Mouse (Mus musculus): ENCODE measurements at regions not wholly inside any gene's neighbourhood (a gene's known extent, or its start where the extent isn't known, plus 50 kb on each side); places are given as distances from the start of the nearest gene placed in this dataset.
A peak's percentile ranks its signal among the peaks of the same experiment; 100 is the strongest.

DNA sequence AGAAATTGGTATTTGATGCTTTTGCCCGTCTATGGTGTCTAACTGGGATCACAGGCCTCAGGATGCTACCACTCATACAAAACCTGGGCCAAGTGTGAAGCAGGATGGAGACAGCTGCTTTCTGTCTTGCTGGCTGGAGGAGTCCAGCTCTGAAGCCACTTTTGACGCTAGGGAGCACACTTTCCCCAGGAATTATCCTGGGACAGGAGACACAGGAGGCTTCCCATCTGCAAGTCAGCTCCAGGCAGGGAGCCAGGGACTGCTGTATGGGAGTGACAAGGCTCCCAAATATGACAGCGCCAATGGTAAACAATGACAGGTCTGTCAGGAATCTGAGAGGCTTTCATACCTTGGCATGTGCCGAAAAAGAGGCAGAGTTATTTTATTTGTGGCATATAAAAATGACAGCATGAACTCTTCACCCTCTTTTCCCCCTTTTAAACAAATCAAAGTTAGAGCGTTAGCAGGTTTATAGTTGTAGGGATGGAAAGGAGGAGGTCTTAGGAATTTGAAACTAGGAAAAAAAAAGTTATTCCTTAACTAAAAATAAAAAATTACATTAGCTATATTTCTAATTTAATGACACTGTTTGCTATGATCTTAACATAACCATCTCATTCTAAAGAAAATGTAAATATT lies 938.9 kb upstream of the Slc10a2 start:
- Histone ChIP-seq H3K4me2 (ENCODE audit: low read depth, low read length, poor library complexity, severe bottlenecking) (no peak overlapping the region), H3K9ac (replicated peaks; ENCODE audit: low read length, poor library complexity, severe bottlenecking) (no peak overlapping the region), H3K27ac (ENCODE audit: low read depth, low read length) (no peak overlapping the region), H3K4me1 (ENCODE audit: insufficient read depth, low read length) (no peaks in the 10 kb centered on the region), H3K27me3 (ENCODE audit: insufficient read depth, low read length) (no peaks in the 10 kb centered on the region), H3K4me3 (ENCODE audit: low read depth, low read length) (no peak overlapping the region), H3K9me3 (ENCODE audit: low read length) (no peaks in the 10 kb centered on the region), H3K36me3 (ENCODE audit: insufficient read depth, low read length) (no peaks in the 10 kb centered on the region)
- no peak for ATAC-seq (ENCODE audit: low FRiP score)
- peak; percentile 73 for DNase-seq (ENCODE audit: low spot score)
- peak; percentile 61 for TF ChIP-seq CTCF (IDR thresholded peaks at IDR 0.05)
- WGBS, result 41% methylated on average over 5 of the region's 5 CpGs

DNA sequence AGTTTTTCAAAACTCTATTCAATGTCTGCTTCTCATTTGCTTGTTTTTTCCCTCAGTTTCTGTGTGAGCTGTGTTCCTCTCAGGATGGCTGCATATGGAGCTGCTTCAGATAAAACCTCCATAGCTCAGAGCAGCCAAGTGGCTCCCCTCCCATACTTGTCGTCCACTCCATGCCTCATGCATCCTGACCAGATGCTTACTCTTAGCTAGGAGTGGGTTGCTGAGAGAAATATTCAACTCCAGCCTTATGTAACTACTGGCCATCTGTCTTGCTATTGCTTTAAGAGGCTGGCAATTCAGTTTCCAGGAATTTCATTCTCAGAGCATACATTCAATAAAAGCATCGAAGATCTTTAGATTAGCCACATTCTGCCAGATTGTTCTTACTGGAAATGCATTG lies 907.1 kb upstream of the Slc10a2 start:
- no peaks in the 10 kb centered on the region for H3K27me3 ChIP-seq (ENCODE audit: insufficient read depth, low read length)
- no peak for TF ChIP-seq CTCF (IDR thresholded peaks at IDR 0.05)
- H3K36me3 ChIP-seq (ENCODE audit: insufficient read depth, low read length), result no peaks in the 10 kb centered on the region
- no peak overlapping the region for H3K4me2 ChIP-seq (ENCODE audit: low read depth, low read length, poor library complexity, severe bottlenecking)
- no peak overlapping the region for H3K27ac ChIP-seq (ENCODE audit: low read depth, low read length)
- peak; percentile 7 for DNase-seq (ENCODE audit: low spot score)
- H3K9ac ChIP-seq (replicated peaks; ENCODE audit: low read length, poor library complexity, severe bottlenecking), result no peak overlapping the region
- no peaks in the 10 kb centered on the region for H3K9me3 ChIP-seq (ENCODE audit: low read length)
- WGBS, result 77% methylated on average over 2 of the region's 2 CpGs
- H3K4me3 ChIP-seq (ENCODE audit: low read depth, low read length), result no peak overlapping the region
- H3K4me1 ChIP-seq (ENCODE audit: insufficient read depth, low read length), result no peaks in the 10 kb centered on the region
- ATAC-seq (ENCODE audit: low FRiP score), result no peak

DNA sequence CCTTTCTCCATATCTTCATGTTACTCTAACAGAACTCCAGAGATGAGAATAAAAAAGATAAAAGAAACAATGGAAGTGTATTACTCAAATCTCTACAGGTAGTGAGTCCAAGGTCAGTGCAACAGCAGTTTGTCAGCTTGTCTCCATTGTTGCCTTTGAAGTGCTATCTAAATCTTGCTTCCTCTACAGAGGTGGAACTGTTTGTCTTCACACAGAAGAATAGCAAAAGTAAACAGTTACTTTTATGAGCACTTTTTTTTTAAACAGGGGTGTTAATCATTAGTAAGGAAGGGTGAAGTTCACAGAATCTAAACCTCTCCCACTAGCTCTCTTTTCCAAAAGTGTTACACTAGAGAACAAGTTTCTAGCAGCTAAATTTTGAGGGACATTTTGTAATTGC lies 906.0 kb upstream of the Slc10a2 start:
- no peak overlapping the region for H3K4me3 ChIP-seq (ENCODE audit: low read depth, low read length)
- H3K4me1 ChIP-seq (ENCODE audit: insufficient read depth, low read length), result no peaks in the 10 kb centered on the region
- no peak overlapping the region for H3K4me2 ChIP-seq (ENCODE audit: low read depth, low read length, poor library complexity, severe bottlenecking)
- no peak overlapping the region for H3K27ac ChIP-seq (ENCODE audit: low read depth, low read length)
- no peak overlapping the region for H3K9ac ChIP-seq (replicated peaks; ENCODE audit: low read length, poor library complexity, severe bottlenecking)
- H3K27me3 ChIP-seq (ENCODE audit: insufficient read depth, low read length), result no peaks in the 10 kb centered on the region
- no peaks in the 10 kb centered on the region for H3K9me3 ChIP-seq (ENCODE audit: low read length)
- no peaks in the 10 kb centered on the region for H3K36me3 ChIP-seq (ENCODE audit: insufficient read depth, low read length)
- TF ChIP-seq CTCF (IDR thresholded peaks at IDR 0.05), result no peak
- no peak for DNase-seq (ENCODE audit: low spot score)
- no peak for ATAC-seq (ENCODE audit: low FRiP score)

DNA sequence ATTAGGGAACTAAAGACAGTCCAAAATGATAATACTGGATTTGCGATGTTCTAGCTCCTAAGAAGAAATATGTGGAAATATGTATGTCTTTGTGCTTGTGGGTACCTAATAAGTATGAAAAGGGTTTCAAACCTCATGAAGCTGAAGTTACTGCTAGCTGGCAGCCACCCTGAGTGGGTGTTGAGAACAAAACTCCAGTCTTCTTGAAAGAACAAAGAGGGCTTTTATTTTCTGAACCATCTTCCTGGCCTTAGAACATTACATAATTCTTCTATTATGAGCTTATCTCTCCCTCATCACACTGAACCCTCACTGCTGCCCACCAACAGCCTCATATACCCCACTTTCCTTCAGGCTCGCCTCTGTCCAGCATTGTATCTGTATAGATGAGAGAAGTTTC lies 905.6 kb upstream of the Slc10a2 start:
- Histone ChIP-seq H3K4me3 (ENCODE audit: low read depth, low read length) (no peak overlapping the region), H3K4me1 (ENCODE audit: insufficient read depth, low read length) (no peaks in the 10 kb centered on the region), H3K4me2 (ENCODE audit: low read depth, low read length, poor library complexity, severe bottlenecking) (no peak overlapping the region), H3K9me3 (ENCODE audit: low read length) (no peaks in the 10 kb centered on the region), H3K27ac (ENCODE audit: low read depth, low read length) (no peak overlapping the region), H3K27me3 (ENCODE audit: insufficient read depth, low read length) (no peaks in the 10 kb centered on the region), H3K36me3 (ENCODE audit: insufficient read depth, low read length) (no peaks in the 10 kb centered on the region), H3K9ac (replicated peaks; ENCODE audit: low read length, poor library complexity, severe bottlenecking) (no peak overlapping the region)
- DNase-seq (ENCODE audit: low spot score) (no peak), ATAC-seq (ENCODE audit: low FRiP score) (no peak)
- TF ChIP-seq CTCF (IDR thresholded peaks at IDR 0.05), result no peak
- 80% methylated on average over 2 of the region's 2 CpGs for WGBS

DNA sequence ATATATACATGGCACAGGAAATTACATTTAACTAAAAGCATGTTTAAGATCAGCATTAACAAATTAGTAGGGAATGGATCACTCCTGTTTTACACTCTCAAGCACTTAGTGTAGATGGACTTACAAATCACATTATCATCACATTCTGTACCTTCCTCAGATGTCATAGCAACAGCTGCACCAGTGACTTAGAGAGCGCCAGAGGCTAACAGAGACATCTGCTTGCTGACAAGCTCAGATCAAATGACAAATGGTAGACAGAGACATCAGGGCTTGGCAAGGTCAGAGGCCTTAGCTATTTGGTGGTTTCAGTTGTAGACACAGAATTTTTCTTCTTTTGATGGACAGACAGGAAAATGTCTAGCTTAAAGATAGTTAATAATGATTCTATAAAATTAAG lies 897.5 kb upstream of the Slc10a2 start:
- no peak for ATAC-seq (ENCODE audit: low FRiP score)

DNA sequence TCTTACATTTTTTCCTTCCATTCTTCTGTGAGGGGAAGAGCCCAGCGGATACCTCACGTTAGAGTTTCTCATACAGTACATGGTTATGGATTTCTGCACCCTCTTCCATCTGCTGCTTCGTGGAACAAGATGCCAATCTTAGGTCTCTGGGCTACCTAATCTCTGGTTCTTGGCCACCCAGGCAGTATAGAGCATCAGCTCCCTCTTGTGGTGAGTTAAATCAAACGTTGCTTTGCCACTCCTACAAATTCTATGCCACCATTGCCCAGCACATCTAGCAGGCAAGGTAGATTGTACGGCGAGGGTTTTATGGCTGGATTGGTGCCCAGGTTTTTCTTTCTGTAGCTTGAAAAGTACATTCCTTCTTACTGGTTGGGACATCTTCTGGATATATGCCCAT lies 889.7 kb upstream of the Slc10a2 start:
- no peaks in the 10 kb centered on the region for H3K4me1 ChIP-seq (ENCODE audit: insufficient read depth, low read length)
- no peak overlapping the region for H3K4me2 ChIP-seq (ENCODE audit: low read depth, low read length, poor library complexity, severe bottlenecking)
- ATAC-seq (ENCODE audit: low FRiP score) (no peak), DNase-seq (ENCODE audit: low spot score) (no peak)
- H3K27ac ChIP-seq (ENCODE audit: low read depth, low read length), result no peak overlapping the region
- H3K27me3 ChIP-seq (ENCODE audit: insufficient read depth, low read length), result no peaks in the 10 kb centered on the region
- 61% methylated on average over 6 of the region's 6 CpGs for WGBS
- H3K9me3 ChIP-seq (ENCODE audit: low read length), result no peaks in the 10 kb centered on the region
- H3K9ac ChIP-seq (replicated peaks; ENCODE audit: low read length, poor library complexity, severe bottlenecking), result no peak overlapping the region
- no peak overlapping the region for H3K4me3 ChIP-seq (ENCODE audit: low read depth, low read length)
- TF ChIP-seq CTCF (IDR thresholded peaks at IDR 0.05), result peak; percentile 19; the same call in 1 of the 2 replicates
- H3K36me3 ChIP-seq (ENCODE audit: insufficient read depth, low read length), result no peaks in the 10 kb centered on the region

More for the DNA sequence above, 897.5 kb upstream of the Slc10a2 start:
- Histone ChIP-seq H3K4me3 (ENCODE audit: low read depth, low read length) (no peak overlapping the region), H3K36me3 (ENCODE audit: insufficient read depth, low read length) (no peaks in the 10 kb centered on the region), H3K4me1 (ENCODE audit: insufficient read depth, low read length) (no peaks in the 10 kb centered on the region), H3K4me2 (ENCODE audit: low read depth, low read length, poor library complexity, severe bottlenecking) (no peak overlapping the region), H3K9me3 (ENCODE audit: low read length) (no peaks in the 10 kb centered on the region), H3K9ac (replicated peaks; ENCODE audit: low read length, poor library complexity, severe bottlenecking) (no peak overlapping the region), H3K27ac (ENCODE audit: low read depth, low read length) (no peak overlapping the region), H3K27me3 (ENCODE audit: insufficient read depth, low read length) (no peaks in the 10 kb centered on the region)
- peak; percentile 13 for DNase-seq (ENCODE audit: low spot score)
- no peak for TF ChIP-seq CTCF (IDR thresholded peaks at IDR 0.05)
- 47% methylated on average over 1 of the region's 1 CpGs for WGBS
